Mouse (Mus musculus): Measurements from ENCODE around the gene Hcar2. TPM values are rescaled to one million over a fixed set of nuclear protein-coding genes. Genes with fewer than 3 reads are reported as not detected.

The Hcar2 gene
- polyA plus RNA-seq, 1 experiment from 2014 or later = not detected

DNA sequence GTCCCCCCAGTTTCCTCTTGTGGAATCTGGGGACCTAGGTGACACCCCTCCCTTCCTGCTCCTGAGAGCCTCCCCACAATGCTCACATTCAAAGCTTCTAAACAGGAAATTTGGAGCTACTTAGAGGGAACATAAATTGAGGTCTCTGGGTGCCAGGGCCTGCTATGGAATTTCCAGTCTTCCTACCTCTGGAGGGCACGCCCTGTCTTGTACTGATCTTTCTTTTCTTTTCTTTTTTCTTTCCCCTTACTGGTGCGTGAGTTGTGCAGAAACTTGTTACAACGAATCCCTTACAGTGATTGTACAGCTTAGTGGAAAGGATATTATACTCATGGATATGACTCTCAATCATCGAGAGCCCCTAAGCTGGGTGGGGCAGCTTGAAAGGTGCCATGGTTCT is 4.3 kb upstream of the Hcar2 start:
- WGBS = 84% methylated on average over 4 of the region's 4 CpGs
- H3K27ac ChIP-seq = no peak overlapping the region
- H3K9me3 ChIP-seq (ENCODE audit: control insufficient read depth, low read length) = no peaks in the 10 kb centered on the region
- ATAC-seq (ENCODE audit: low FRiP score) (no peak), DNase-seq (ENCODE audit: low spot score) (no peak)
- no peak overlapping the region for H3K4me3 ChIP-seq (replicated peaks; ENCODE audit: low read length)
- H3K27me3 ChIP-seq (ENCODE audit: control insufficient read depth, insufficient read depth, low read length) = no peaks in the 10 kb centered on the region
- H3K4me2 ChIP-seq (replicated peaks) = no peak overlapping the region
- no peaks in the 10 kb centered on the region for H3K36me3 ChIP-seq (replicated peaks; ENCODE audit: control insufficient read depth, insufficient read depth)
- no peak overlapping the region for H3K9ac ChIP-seq
- no peaks in the 10 kb centered on the region for H3K4me1 ChIP-seq (replicated peaks; ENCODE audit: control insufficient read depth, insufficient read depth, low read length)

DNA sequence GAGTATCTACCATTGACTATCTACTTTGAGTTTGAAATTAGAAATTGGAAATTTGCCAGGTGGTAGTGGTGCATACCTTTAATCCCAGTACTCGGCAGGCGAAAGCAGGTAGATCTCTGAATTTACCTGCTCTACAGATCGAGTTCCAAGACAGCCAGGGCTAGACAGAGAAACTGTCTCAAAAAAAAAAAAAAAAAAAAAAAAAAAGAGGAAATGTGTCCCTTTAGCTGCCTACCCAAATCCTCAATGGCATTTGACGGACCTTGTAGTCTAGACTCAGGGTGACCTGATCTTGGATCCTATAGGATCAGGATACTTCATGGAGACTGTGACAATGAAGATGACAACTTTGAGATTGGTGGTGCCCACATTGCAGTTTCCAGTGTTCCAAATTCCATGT is 1.2 kb upstream of the Hcar2 start:
- ATAC-seq (ENCODE audit: low FRiP score) (no peak), DNase-seq (ENCODE audit: low spot score) (no peak)
- Histone ChIP-seq H3K4me3 (replicated peaks; ENCODE audit: low read length) (no peak overlapping the region), H3K4me1 (replicated peaks; ENCODE audit: control insufficient read depth, insufficient read depth, low read length) (no peaks in the 10 kb centered on the region), H3K27ac (no peak overlapping the region), H3K27me3 (ENCODE audit: control insufficient read depth, insufficient read depth, low read length) (no peaks in the 10 kb centered on the region), H3K36me3 (replicated peaks; ENCODE audit: control insufficient read depth, insufficient read depth) (no peaks in the 10 kb centered on the region), H3K4me2 (replicated peaks) (no peak overlapping the region), H3K9ac (no peak overlapping the region), H3K9me3 (ENCODE audit: control insufficient read depth, low read length) (no peaks in the 10 kb centered on the region)
- 88% methylated on average over 4 of the region's 4 CpGs for WGBS

DNA sequence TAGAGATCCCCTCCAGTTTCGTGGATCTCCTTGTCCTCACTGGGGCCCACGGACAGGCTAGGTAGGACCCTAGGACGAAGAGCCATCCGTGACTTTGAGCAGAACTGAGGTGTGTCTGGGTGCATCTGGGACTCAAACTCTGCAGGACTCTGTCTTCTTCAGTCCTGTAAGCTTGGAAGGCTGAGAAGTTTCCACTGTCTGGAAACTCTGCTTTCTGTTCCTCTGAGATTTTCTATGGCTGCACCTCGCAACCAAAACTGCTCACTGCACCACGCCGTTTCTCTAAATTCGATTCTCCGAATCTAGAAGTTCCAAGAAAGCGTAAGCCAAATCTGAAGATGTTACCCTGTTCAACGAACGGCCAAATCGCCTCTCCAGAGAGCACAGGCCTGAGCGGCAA is 1.4 kb downstream of the Hcar2 start:
- no peaks in the 10 kb centered on the region for H3K27me3 ChIP-seq (ENCODE audit: control insufficient read depth, insufficient read depth, low read length)
- 91% methylated on average over 14 of the region's 14 CpGs for WGBS

DNA sequence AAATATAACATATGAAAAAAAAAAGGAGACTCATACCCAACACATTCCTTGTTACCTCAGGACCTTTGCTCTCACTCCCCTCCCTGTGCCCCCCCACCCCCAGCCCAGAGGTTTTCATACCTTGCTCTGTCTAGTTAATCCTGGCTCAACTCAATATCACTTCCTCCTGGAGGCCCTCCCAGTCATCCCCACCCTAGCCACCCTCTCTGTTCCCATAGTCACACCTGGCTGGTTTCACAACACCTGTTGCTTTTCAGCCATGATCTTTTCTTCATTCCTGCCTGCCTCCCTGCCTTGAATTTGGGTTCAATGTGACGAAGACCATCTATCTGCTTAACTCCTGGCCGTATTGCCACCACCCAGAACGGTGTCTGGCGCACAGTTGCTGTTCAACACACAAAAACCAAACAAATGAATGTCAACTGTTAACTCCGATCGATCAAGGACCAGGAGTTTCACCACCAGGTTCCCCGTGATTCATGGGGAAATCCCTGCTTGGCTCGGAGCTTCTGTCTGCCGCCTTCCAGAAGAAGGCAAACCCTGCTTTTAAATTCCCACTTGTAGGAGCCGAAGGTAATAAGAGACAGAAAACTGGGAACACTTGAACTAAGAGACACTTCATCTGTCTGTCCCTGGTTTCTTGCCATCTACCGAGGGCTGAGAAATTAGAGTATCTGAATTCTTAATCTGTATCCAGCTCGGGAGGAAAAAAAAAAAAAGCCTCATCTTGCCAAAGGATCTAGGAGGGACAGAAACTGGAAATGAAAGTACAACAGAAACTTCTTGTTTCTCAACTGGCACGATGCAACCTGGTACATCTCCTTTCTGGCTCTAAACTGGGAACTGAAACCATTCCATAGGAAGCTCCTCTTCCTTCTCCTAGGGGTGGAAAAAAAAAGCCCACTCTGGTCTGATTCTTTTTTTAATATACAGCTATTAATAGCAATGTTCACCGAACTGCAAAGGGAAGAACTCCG is 2.6 kb downstream of the Hcar2 start:
- Histone ChIP-seq H3K4me3 (replicated peaks; ENCODE audit: low read length) (no peak overlapping the region), H3K4me1 (replicated peaks; ENCODE audit: control insufficient read depth, insufficient read depth, low read length) (no peaks in the 10 kb centered on the region), H3K4me2 (replicated peaks) (no peak overlapping the region), H3K27ac (no peak overlapping the region), H3K27me3 (ENCODE audit: control insufficient read depth, insufficient read depth, low read length) (no peaks in the 10 kb centered on the region), H3K9me3 (ENCODE audit: control insufficient read depth, low read length) (no peaks in the 10 kb centered on the region), H3K36me3 (replicated peaks; ENCODE audit: control insufficient read depth, insufficient read depth) (no peaks in the 10 kb centered on the region), H3K9ac (no peak overlapping the region)
- DNase-seq (ENCODE audit: low spot score) (no peak), ATAC-seq (ENCODE audit: low FRiP score) (no peak)
- WGBS = 86% methylated on average over 15 of the region's 15 CpGs

More for the DNA sequence above, 1.4 kb downstream of the Hcar2 start:
- H3K4me3 ChIP-seq (replicated peaks; ENCODE audit: low read length) = no peak overlapping the region
- H3K36me3 ChIP-seq (replicated peaks; ENCODE audit: control insufficient read depth, insufficient read depth) = no peaks in the 10 kb centered on the region
- no peak overlapping the region for H3K4me2 ChIP-seq (replicated peaks)
- ATAC-seq (ENCODE audit: low FRiP score) = no peak
- no peak overlapping the region for H3K9ac ChIP-seq
- DNase-seq (ENCODE audit: low spot score) = no peak
- H3K4me1 ChIP-seq (replicated peaks; ENCODE audit: control insufficient read depth, insufficient read depth, low read length) = no peaks in the 10 kb centered on the region
- no peak overlapping the region for H3K27ac ChIP-seq
- H3K9me3 ChIP-seq (ENCODE audit: control insufficient read depth, low read length) = no peaks in the 10 kb centered on the region

DNA sequence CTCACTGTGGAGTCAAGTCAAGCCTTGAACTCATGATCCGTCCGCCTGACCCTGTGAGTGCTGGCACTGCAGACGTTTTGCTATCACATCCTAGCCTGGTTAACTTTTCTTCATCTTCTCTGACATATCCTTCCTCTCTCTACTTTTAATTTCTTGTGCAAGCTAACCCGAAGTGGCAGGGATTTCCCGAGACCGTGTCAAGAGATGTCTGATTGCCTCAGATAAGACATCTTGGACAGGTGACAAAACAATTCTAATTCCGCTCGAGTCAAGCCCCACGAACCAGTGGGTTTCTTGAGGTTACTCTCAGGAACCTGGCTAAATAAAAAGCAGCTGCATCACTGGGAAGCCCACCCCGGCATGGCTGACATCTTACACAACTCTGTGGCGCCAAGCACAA is 6.5 kb downstream of the Hcar2 start:
- no peaks in the 10 kb centered on the region for H3K36me3 ChIP-seq (replicated peaks; ENCODE audit: control insufficient read depth, insufficient read depth)
- H3K4me1 ChIP-seq (replicated peaks; ENCODE audit: control insufficient read depth, insufficient read depth, low read length) = no peaks in the 10 kb centered on the region

DNA sequence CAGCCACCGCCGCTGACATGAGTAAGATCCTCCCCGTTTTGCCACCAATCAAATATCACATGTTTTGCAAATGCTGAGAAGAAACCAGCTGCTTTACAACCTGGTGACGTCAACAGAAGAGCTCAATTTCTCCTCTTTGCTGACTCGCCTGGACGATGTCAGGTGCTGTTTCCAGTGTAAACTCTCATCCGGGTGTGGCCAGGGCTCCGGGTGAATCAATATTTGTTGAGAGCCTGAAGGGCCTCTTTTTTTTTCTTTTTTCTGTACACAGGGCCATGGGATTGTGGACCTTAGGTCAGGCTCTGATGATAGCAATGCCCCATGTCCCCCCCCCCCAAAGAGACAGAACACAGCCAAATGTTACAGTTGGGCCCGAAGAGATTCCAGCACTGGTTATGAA is 10.8 kb downstream of the Hcar2 start:
- H3K27me3 ChIP-seq (ENCODE audit: control insufficient read depth, insufficient read depth, low read length) = no peaks in the 10 kb centered on the region
- no peak for DNase-seq (ENCODE audit: low spot score)
- no peak overlapping the region for H3K4me3 ChIP-seq (replicated peaks; ENCODE audit: low read length)
- no peaks in the 10 kb centered on the region for H3K36me3 ChIP-seq (replicated peaks; ENCODE audit: control insufficient read depth, insufficient read depth)
- no peak overlapping the region for H3K27ac ChIP-seq
- H3K9me3 ChIP-seq (ENCODE audit: control insufficient read depth, low read length) = no peaks in the 10 kb centered on the region
- no peak overlapping the region for H3K9ac ChIP-seq
- 91% methylated on average over 9 of the region's 9 CpGs for WGBS
- ATAC-seq (ENCODE audit: low FRiP score) = no peak
- no peaks in the 10 kb centered on the region for H3K4me1 ChIP-seq (replicated peaks; ENCODE audit: control insufficient read depth, insufficient read depth, low read length)
- no peak overlapping the region for H3K4me2 ChIP-seq (replicated peaks)

More for the DNA sequence above, 6.5 kb downstream of the Hcar2 start:
- Histone ChIP-seq H3K4me3 (replicated peaks; ENCODE audit: low read length) (no peak overlapping the region), H3K27me3 (ENCODE audit: control insufficient read depth, insufficient read depth, low read length) (no peaks in the 10 kb centered on the region), H3K9me3 (ENCODE audit: control insufficient read depth, low read length) (no peaks in the 10 kb centered on the region), H3K4me2 (replicated peaks) (no peak overlapping the region), H3K9ac (no peak overlapping the region), H3K27ac (no peak overlapping the region)
- DNase-seq (ENCODE audit: low spot score) (no peak), ATAC-seq (ENCODE audit: low FRiP score) (no peak)
- 88% methylated on average over 11 of the region's 11 CpGs for WGBS

DNA sequence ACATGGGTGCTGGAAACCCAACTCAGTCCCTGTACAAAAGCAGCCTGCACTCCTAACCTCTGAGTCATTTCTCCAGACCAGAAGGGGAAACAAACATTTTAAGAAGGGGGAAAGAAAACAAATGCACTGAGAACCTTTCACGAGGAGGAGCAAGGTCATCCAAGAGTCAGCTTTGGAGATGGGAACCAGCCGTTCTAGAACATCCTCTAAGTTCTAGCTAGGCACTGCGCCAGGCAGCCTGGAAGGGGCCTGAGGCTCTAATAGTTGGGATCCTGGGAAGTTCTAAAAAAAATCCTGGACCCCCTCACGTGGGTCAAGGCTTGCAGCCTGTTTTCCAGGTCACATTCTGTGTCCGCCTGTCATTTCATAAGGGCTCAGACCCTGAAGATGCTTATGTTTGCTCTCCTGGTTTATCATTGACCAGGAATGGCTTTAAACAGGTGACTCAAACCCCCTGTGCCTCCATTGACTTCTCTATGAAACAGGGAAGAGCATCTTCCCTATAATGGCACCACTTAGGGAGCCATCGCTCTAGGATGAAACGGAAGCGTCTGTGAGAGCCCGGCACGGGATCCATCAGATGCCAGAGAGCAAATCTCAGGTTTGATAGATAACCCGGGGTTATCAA is 11.3 kb downstream of the Hcar2 start:
- no peaks in the 10 kb centered on the region for H3K27me3 ChIP-seq (ENCODE audit: control insufficient read depth, insufficient read depth, low read length)
- DNase-seq (ENCODE audit: low spot score) (no peak), ATAC-seq (ENCODE audit: low FRiP score) (no peak)
- no peaks in the 10 kb centered on the region for H3K4me1 ChIP-seq (replicated peaks; ENCODE audit: control insufficient read depth, insufficient read depth, low read length)
- H3K36me3 ChIP-seq (replicated peaks; ENCODE audit: control insufficient read depth, insufficient read depth) = no peaks in the 10 kb centered on the region
- no peaks in the 10 kb centered on the region for H3K9me3 ChIP-seq (ENCODE audit: control insufficient read depth, low read length)
- no peak overlapping the region for H3K9ac ChIP-seq
- no peak overlapping the region for H3K4me3 ChIP-seq (replicated peaks; ENCODE audit: low read length)
- H3K4me2 ChIP-seq (replicated peaks) = no peak overlapping the region
- WGBS = 89% methylated on average over 11 of the region's 11 CpGs
- H3K27ac ChIP-seq = no peak overlapping the region

DNA sequence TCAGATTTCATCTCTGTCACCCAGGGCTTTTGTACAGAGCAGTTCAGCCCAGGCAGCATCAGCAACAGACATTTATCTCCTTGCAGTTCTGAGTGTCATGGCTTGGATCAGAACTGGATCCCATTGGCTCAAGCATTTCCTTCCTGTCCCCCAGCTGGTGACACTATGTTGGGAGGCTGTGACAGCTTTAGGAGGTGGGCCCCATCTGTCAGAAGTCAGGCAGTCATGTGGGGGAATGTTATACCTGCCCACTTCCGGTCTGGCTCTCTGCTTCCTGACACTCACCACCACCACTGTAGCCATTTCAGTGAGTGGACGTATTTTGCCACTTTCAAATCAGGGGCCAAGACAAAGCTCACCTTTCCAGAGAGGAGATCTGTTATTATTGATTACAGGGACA is 13.9 kb downstream of the Hcar2 start:
- H3K4me2 ChIP-seq (replicated peaks) = no peak overlapping the region
- H3K27me3 ChIP-seq (ENCODE audit: control insufficient read depth, insufficient read depth, low read length) = no peaks in the 10 kb centered on the region
- H3K9me3 ChIP-seq (ENCODE audit: control insufficient read depth, low read length) = no peaks in the 10 kb centered on the region
- DNase-seq (ENCODE audit: low spot score) (no peak), ATAC-seq (ENCODE audit: low FRiP score) (no peak)
- H3K4me1 ChIP-seq (replicated peaks; ENCODE audit: control insufficient read depth, insufficient read depth, low read length) = no peaks in the 10 kb centered on the region
- no peak overlapping the region for H3K27ac ChIP-seq
- H3K4me3 ChIP-seq (replicated peaks; ENCODE audit: low read length) = no peak overlapping the region
- H3K36me3 ChIP-seq (replicated peaks; ENCODE audit: control insufficient read depth, insufficient read depth) = no peaks in the 10 kb centered on the region
- H3K9ac ChIP-seq = no peak overlapping the region
- WGBS = 68% methylated on average over 2 of the region's 2 CpGs

DNA sequence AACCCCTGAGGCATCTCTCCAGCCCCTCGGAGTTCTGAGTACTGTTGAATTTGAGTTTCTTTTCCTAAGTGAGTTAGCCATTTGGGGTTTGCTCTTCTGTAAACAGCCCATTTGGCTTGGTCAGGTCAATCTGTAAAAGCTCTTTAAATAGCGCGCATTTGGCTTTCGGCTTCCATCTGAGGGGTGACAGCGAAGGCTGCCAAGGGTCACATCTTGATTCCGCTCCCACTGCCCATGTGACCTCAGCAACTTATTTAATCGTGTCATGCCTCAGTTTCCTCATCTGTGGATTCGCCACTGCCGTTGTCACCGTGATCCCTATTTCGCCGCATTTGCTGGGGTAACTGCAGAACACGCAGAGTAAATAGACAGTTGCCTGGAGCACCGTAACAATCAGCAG is 21.0 kb downstream of the Hcar2 start:
- no peak overlapping the region for H3K4me2 ChIP-seq (replicated peaks)
- no peaks in the 10 kb centered on the region for H3K4me1 ChIP-seq (replicated peaks; ENCODE audit: control insufficient read depth, insufficient read depth, low read length)
- no peaks in the 10 kb centered on the region for H3K9me3 ChIP-seq (ENCODE audit: control insufficient read depth, low read length)
- H3K27me3 ChIP-seq (ENCODE audit: control insufficient read depth, insufficient read depth, low read length) = no peaks in the 10 kb centered on the region
- WGBS = 94% methylated on average over 14 of the region's 14 CpGs
- H3K4me3 ChIP-seq (replicated peaks; ENCODE audit: low read length) = no peak overlapping the region
- no peak for DNase-seq (ENCODE audit: low spot score)
- no peak for ATAC-seq (ENCODE audit: low FRiP score)
- H3K9ac ChIP-seq = no peak overlapping the region
- no peak overlapping the region for H3K27ac ChIP-seq
- H3K36me3 ChIP-seq (replicated peaks; ENCODE audit: control insufficient read depth, insufficient read depth) = no peaks in the 10 kb centered on the region
